Mouse (Mus musculus) embryonic facial prominence, embryonic 15.5 days (tissue): Measurements from ENCODE around the gene Atp2c2. TPM values are rescaled to one million over a fixed set of nuclear protein-coding genes. Genes with fewer than 3 reads are reported as not detected.

Source experiments
- ATAC-seq: fragments of 200-750 bp; cut with Nextera tagmentation; 2 replicates; pipeline ENCODE4 v1.8.0; 2017; ENCODE audit warnings: low read depth, moderate TSS enrichment; ENCODE audit not compliant: insufficient number of reproducible peaks, low FRiP score, low TSS enrichment
- H3K27ac ChIP-seq: fragments of 300-500 bp; sonication (generic); replicated peaks from 2 replicates; pipeline ENCODE4 v1.5.1; 2015; ENCODE audit warnings: mild to moderate bottlenecking, inconsistent platforms
- H3K27me3 ChIP-seq: fragments of 300-500 bp; sonication (generic); 2 replicates; pipeline ENCODE4 v1.6.1; 2015; ENCODE audit warnings: inconsistent platforms
- H3K36me3 ChIP-seq: fragments of 300-500 bp; sonication (generic); 2 replicates; pipeline ENCODE4 v1.6.1; 2015; ENCODE audit warnings: mild to moderate bottlenecking, inconsistent platforms
- H3K4me1 ChIP-seq: fragments of 300-500 bp; sonication (generic); 2 replicates; pipeline ENCODE4 v1.6.1; 2015; ENCODE audit warnings: inconsistent platforms
- H3K4me2 ChIP-seq: fragments of 300-500 bp; sonication (generic); replicated peaks from 2 replicates; pipeline ENCODE4 v1.6.1; 2015; ENCODE audit warnings: mild to moderate bottlenecking, inconsistent platforms
- H3K4me3 ChIP-seq: fragments of 300-500 bp; sonication (generic); replicated peaks from 2 replicates; pipeline ENCODE4 v1.5.1; 2015; ENCODE audit warnings: mild to moderate bottlenecking, inconsistent platforms
- H3K9ac ChIP-seq: fragments of 300-500 bp; sonication (generic); 2 replicates; pipeline ENCODE4 v1.6.1; 2015; ENCODE audit warnings: inconsistent platforms
- H3K9me3 ChIP-seq: fragments of 300-500 bp; sonication (generic); replicated peaks from 2 replicates; pipeline ENCODE4 v1.6.1; 2016; ENCODE audit warnings: inconsistent platforms
- WGBS: fragments of 180-500 bp; shearing (Covaris S2); methylation state at CpG from one replicate; pipeline ENCODE4 v1.1.7; 2015; 5-methylcytosine and 5-hydroxymethylcytosine counted together
- polyA plus RNA-seq: library from polyadenylated mRNA; unstranded; fragments of >200 nt; fragmentation: Nextera tagmentation; extraction: Ambion mirVana; gene quantifications from 2 replicates; pipeline ENCODE4 v1.2.1, GENCODE M21; 2015

Gene Atp2c2
- polyA plus RNA-seq, 1 experiment from 2014 or later: 6.5 TPM

GRCm38 (mm10) chr8:119777765-119778164 lies 78.0 kb downstream of the Atp2c2 start:
- peak overlapping the region; percentile 69 for H3K4me3 ChIP-seq
- H3K9ac ChIP-seq: peak overlapping the region; percentile 69
- 6% methylated on average over 7 of the region's 7 CpGs for WGBS
- H3K27ac ChIP-seq: peak overlapping the region; percentile 76
- H3K36me3 ChIP-seq: no peaks in the 10 kb centered on the region
- no peak for ATAC-seq
- no peaks in the 10 kb centered on the region for H3K27me3 ChIP-seq
- H3K4me1 ChIP-seq: peaks cover 23% of the 10 kb centered on the region
- H3K9me3 ChIP-seq: no peaks in the 10 kb centered on the region
- H3K4me2 ChIP-seq: peak overlapping the region; percentile 76

GRCm38 (mm10) chr8:119778263-119778662 lies 78.5 kb downstream of the Atp2c2 start, which contains the start of gene Tldc1:
Tldc1 (minus strand) TSS chr8:119778416.
- no peaks in the 10 kb centered on the region for H3K9me3 ChIP-seq
- H3K4me1 ChIP-seq: peaks cover 23% of the 10 kb centered on the region
- H3K9ac ChIP-seq: peak within 1 kb of the TSS; percentile 69
- H3K36me3 ChIP-seq: no peaks in the 10 kb centered on the region
- WGBS: 0% methylated on average over 18 of the region's 18 CpGs
- H3K27ac ChIP-seq: peak within 1 kb of the TSS; percentile 84
- H3K27me3 ChIP-seq: no peaks in the 10 kb centered on the region
- peak within 1 kb of the TSS; percentile 69 for H3K4me3 ChIP-seq
- peak within 1 kb of the TSS; percentile 76 for H3K4me2 ChIP-seq
- peak; percentile 97 for ATAC-seq

- H3K4me3 ChIP-seq: peak overlapping the region; percentile 69; the same call in 1 of the 2 replicates
- WGBS: 24% methylated on average over 14 of the region's 14 CpGs
- H3K36me3 ChIP-seq: no peaks in the 10 kb centered on the region
- no peak; the same call in 1 of the 2 replicates for ATAC-seq
- H3K9me3 ChIP-seq: no peaks in the 10 kb centered on the region
- no peaks in the 10 kb centered on the region for H3K27me3 ChIP-seq
- H3K27ac ChIP-seq: 0 out of 2 replicates have a peak overlapping the region, but pooled peaks have one; percentile 84
- H3K4me2 ChIP-seq: peak overlapping the region; percentile 76
- H3K9ac ChIP-seq: no peak overlapping the region
- peaks cover 23% of the 10 kb centered on the region for H3K4me1 ChIP-seq
These were observed 79.4 kb downstream of the Atp2c2 start for GRCm38 (mm10) chr8:119779013-119779737.

GRCm38 (mm10) chr8:119780402-119781049 lies 80.7 kb downstream of the Atp2c2 start:
- no peaks in the 10 kb centered on the region for H3K36me3 ChIP-seq
- H3K9me3 ChIP-seq: no peaks in the 10 kb centered on the region
- H3K4me3 ChIP-seq: no peak overlapping the region
- H3K27me3 ChIP-seq: no peaks in the 10 kb centered on the region
- WGBS: 77% methylated on average over 9 of the region's 9 CpGs
- H3K9ac ChIP-seq: no peak overlapping the region
- no peak overlapping the region for H3K4me2 ChIP-seq
- no peak for ATAC-seq
- peaks cover 23% of the 10 kb centered on the region for H3K4me1 ChIP-seq
- H3K27ac ChIP-seq: no peak overlapping the region

- no peak overlapping the region for H3K4me2 ChIP-seq
- no peaks in the 10 kb centered on the region for H3K36me3 ChIP-seq
- no peak overlapping the region for H3K9ac ChIP-seq
- H3K9me3 ChIP-seq: no peaks in the 10 kb centered on the region
- no peaks in the 10 kb centered on the region for H3K27me3 ChIP-seq
- H3K4me3 ChIP-seq: no peak overlapping the region
- H3K4me1 ChIP-seq: peaks cover 27% of the 10 kb centered on the region
- ATAC-seq: no peak
- no peak overlapping the region for H3K27ac ChIP-seq
- 59% methylated on average over 4 of the region's 4 CpGs for WGBS
These were observed 81.5 kb downstream of the Atp2c2 start for GRCm38 (mm10) chr8:119781086-119781840.

- WGBS: 5% methylated on average over 5 of the region's 5 CpGs
- H3K36me3 ChIP-seq: no peaks in the 10 kb centered on the region
- no peak for ATAC-seq
- peaks cover 16% of the 10 kb centered on the region for H3K4me1 ChIP-seq
- no peaks in the 10 kb centered on the region for H3K9me3 ChIP-seq
- no peak overlapping the region for H3K27ac ChIP-seq
- no peak overlapping the region for H3K9ac ChIP-seq
- no peak overlapping the region for H3K4me3 ChIP-seq
- H3K27me3 ChIP-seq: no peaks in the 10 kb centered on the region
- no peak overlapping the region for H3K4me2 ChIP-seq
These were observed 82.9 kb downstream of the Atp2c2 start for GRCm38 (mm10) chr8:119782715-119783114.

- Histone ChIP-seq H3K4me1 (peaks cover 9% of the 10 kb centered on the region), H3K27ac (no peak overlapping the region), H3K4me3 (no peak overlapping the region), H3K9me3 (no peaks in the 10 kb centered on the region), H3K4me2 (no peak overlapping the region), H3K27me3 (no peaks in the 10 kb centered on the region), H3K36me3 (no peaks in the 10 kb centered on the region), H3K9ac (no peak overlapping the region)
- no peak for ATAC-seq
- WGBS: 59% methylated on average over 6 of the region's 6 CpGs
These were observed 83.8 kb downstream of the Atp2c2 start for GRCm38 (mm10) chr8:119783579-119783978.

- no peaks in the 10 kb centered on the region for H3K9me3 ChIP-seq
- 60% methylated on average over 9 of the region's 9 CpGs for WGBS
- H3K4me2 ChIP-seq: no peak overlapping the region
- no peaks in the 10 kb centered on the region for H3K27me3 ChIP-seq
- no peak for ATAC-seq
- no peak overlapping the region for H3K9ac ChIP-seq
- no peak overlapping the region for H3K27ac ChIP-seq
- H3K4me3 ChIP-seq: no peak overlapping the region
- H3K4me1 ChIP-seq: peaks cover 4% of the 10 kb centered on the region; the same call in 1 of the 2 replicates
- H3K36me3 ChIP-seq: no peaks in the 10 kb centered on the region
These were observed 84.3 kb downstream of the Atp2c2 start for GRCm38 (mm10) chr8:119784141-119784574.

- no peaks in the 10 kb centered on the region for H3K27me3 ChIP-seq
- 74% methylated on average over 7 of the region's 7 CpGs for WGBS
- no peak for ATAC-seq
These were observed 84.9 kb downstream of the Atp2c2 start for GRCm38 (mm10) chr8:119784676-119785075.

GRCm38 (mm10) chr8:119785764-119786405 lies 86.1 kb downstream of the Atp2c2 start:
- H3K9ac ChIP-seq: no peak overlapping the region
- H3K9me3 ChIP-seq: no peaks in the 10 kb centered on the region
- H3K36me3 ChIP-seq: no peaks in the 10 kb centered on the region
- H3K27me3 ChIP-seq: no peaks in the 10 kb centered on the region
- H3K4me1 ChIP-seq: peaks cover 4% of the 10 kb centered on the region; the same call in 1 of the 2 replicates
- H3K4me3 ChIP-seq: no peak overlapping the region
- H3K27ac ChIP-seq: no peak overlapping the region
- no peak overlapping the region; the same call in 1 of the 2 replicates for H3K4me2 ChIP-seq
- WGBS: 37% methylated on average over 18 of the region's 18 CpGs
- ATAC-seq: no peak

More at GRCm38 (mm10) chr8:119784676-119785075, 84.9 kb downstream of the Atp2c2 start:
- H3K9ac ChIP-seq: no peak overlapping the region
- no peak overlapping the region for H3K4me3 ChIP-seq
- H3K36me3 ChIP-seq: no peaks in the 10 kb centered on the region
- H3K4me1 ChIP-seq: peaks cover 4% of the 10 kb centered on the region; the same call in 1 of the 2 replicates
- no peak overlapping the region for H3K4me2 ChIP-seq
- no peaks in the 10 kb centered on the region for H3K9me3 ChIP-seq
- H3K27ac ChIP-seq: no peak overlapping the region
